Mouse (Mus musculus) left cerebral cortex, adult 18-20 months (tissue): Measurements from ENCODE around the gene Gbp2. TPM values are rescaled to one million over a fixed set of nuclear protein-coding genes. Genes with fewer than 3 reads are reported as not detected.

Experiments used
- microRNA-seq, 2 experiments: library from miRNA; unstranded; fragments of <30 nt; microRNA quantifications; one replicate each; pipeline ENCODE4 v1.2.0; 2021
- total RNA-seq, 2 experiments: library from RNA; stranded (reverse); gene quantifications; 2 replicates each; pipeline ENCODE4 v1.2.3; 2021

The Gbp2 gene
- total RNA-seq, 2 experiments from 2014 or later: 2.2 to 2.7 TPM

Small RNA genes within 50 kb of the gene (microRNA-seq; reads per million reads assigned to microRNA genes)
- gene Mir6381: 0 reads per million in 2 experiments

Other genes starting within 250 kb of the Gbp2 start
- gene Pdlim5, start 224.9 kb upstream of the Gbp2 start, total RNA-seq: 10 to 100 TPM; 18.3 to 24.5 TPM
- 1 to 10 TPM; 1.8 to 3.4 TPM for gene Gbp5, start 126.6 kb upstream of the Gbp2 start, total RNA-seq
- gene Gbp7, start 90.3 kb upstream of the Gbp2 start, total RNA-seq: 1 to 10 TPM; 2.8 to 4.2 TPM
- 1 to 10 TPM; 4.0 to 4.5 TPM for gene Gbp3, start 60.6 kb upstream of the Gbp2 start, total RNA-seq
- gene Gbp2b, start 25.8 kb upstream of the Gbp2 start, total RNA-seq: not detected
- 1 to 10 TPM; 5.9 to 6.6 TPM for gene Kyat3, start 80.4 kb downstream of the Gbp2 start, total RNA-seq
- gene Gtf2b, start 144.4 kb downstream of the Gbp2 start, total RNA-seq: 10 to 100 TPM; 41.2 to 42.4 TPM